Mouse (Mus musculus) CD4-positive helper T cell, adult 2 months (primary cell): Measurements from ENCODE around the gene Ppm1h.

ENCODE experiments used
- DNase-seq: peaks from one replicate; pipeline ENCODE4 v3.0.0-alpha.2; 2012; ENCODE audit warnings: low read depth, missing footprints, low spot score

Ppm1h gene

GRCm38 (mm10) chr10:122678541-122679436 is at the start of gene Ppm1h:
Gene Ppm1h, plus strand, starts transcription at chr10:122678762.
- DNase-seq: peak; percentile 86

GRCm38 (mm10) chr10:122629003-122629402 is 49.6 kb upstream of the Ppm1h start:
- peak; percentile 23 for DNase-seq

GRCm38 (mm10) chr10:122639879-122640278 is 38.7 kb upstream of the Ppm1h start:
- DNase-seq: no peak

- DNase-seq: no peak
These were observed 37.2 kb upstream of the Ppm1h start for GRCm38 (mm10) chr10:122641263-122641795.

GRCm38 (mm10) chr10:122642125-122642524 is 36.4 kb upstream of the Ppm1h start:
- no peak for DNase-seq

GRCm38 (mm10) chr10:122651932-122652331 is 26.6 kb upstream of the Ppm1h start:
- DNase-seq: peak; percentile 75

- no peak for DNase-seq
These were observed 26.0 kb upstream of the Ppm1h start for GRCm38 (mm10) chr10:122652578-122652977.

GRCm38 (mm10) chr10:122665652-122666051 is 12.9 kb upstream of the Ppm1h start:
- DNase-seq: no peak

GRCm38 (mm10) chr10:122671253-122671652 is 7.3 kb upstream of the Ppm1h start:
- no peak for DNase-seq

GRCm38 (mm10) chr10:122672044-122672443 is 6.5 kb upstream of the Ppm1h start:
- DNase-seq: no peak

- peak; percentile 64 for DNase-seq
These were observed 979 bp downstream of the Ppm1h start for GRCm38 (mm10) chr10:122679437-122680045.

- peak; percentile 78 for DNase-seq
These were observed 2.0 kb downstream of the Ppm1h start for GRCm38 (mm10) chr10:122680387-122681084.

- DNase-seq: no peak
These were observed 2.5 kb downstream of the Ppm1h start for GRCm38 (mm10) chr10:122681085-122681408.

- no peak for DNase-seq
These were observed 5.3 kb downstream of the Ppm1h start for GRCm38 (mm10) chr10:122683819-122684330.

- no peak for DNase-seq
These were observed 6.7 kb downstream of the Ppm1h start for GRCm38 (mm10) chr10:122685297-122685696.

GRCm38 (mm10) chr10:122685836-122686531 is 7.4 kb downstream of the Ppm1h start:
- no peak for DNase-seq

GRCm38 (mm10) chr10:122690698-122691097 is 12.1 kb downstream of the Ppm1h start:
- no peak for DNase-seq

- DNase-seq: no peak
These were observed 14.7 kb downstream of the Ppm1h start for GRCm38 (mm10) chr10:122693158-122693777.

GRCm38 (mm10) chr10:122693911-122694618 is 15.5 kb downstream of the Ppm1h start:
- no peak for DNase-seq

GRCm38 (mm10) chr10:122696335-122696734 is 17.8 kb downstream of the Ppm1h start:
- no peak for DNase-seq
